Mouse (Mus musculus) embryo, embryonic 11.5 days (tissue): Measurements from ENCODE around the gene Dlg2.

Source experiments
- DNase-seq: peaks from one replicate; pipeline ENCODE4 v3.0.0-alpha.2; 2012; ENCODE audit warnings: low read depth, low spot score

The Dlg2 gene

DNA sequence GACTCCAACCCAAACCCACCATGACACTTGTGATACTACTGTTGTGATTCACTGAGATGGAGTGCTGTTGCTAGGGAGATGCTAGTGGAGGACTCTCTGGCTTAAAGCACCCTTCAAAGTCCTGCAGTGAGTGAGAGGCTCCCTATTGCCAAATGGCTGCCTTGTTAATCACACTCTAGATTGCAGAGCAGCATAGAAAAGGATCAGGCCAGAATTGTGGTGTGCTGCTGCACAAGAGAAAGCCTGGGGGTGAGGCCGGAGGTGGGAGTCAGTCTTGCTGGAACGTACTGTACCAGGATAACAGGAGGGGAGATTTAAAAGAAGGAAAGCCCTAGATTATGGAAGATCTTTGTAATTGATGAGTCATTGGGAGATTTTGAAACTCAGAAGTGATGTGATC lies 1094.5 kb downstream of the Dlg2 start:
- DNase-seq, result no peak

DNA sequence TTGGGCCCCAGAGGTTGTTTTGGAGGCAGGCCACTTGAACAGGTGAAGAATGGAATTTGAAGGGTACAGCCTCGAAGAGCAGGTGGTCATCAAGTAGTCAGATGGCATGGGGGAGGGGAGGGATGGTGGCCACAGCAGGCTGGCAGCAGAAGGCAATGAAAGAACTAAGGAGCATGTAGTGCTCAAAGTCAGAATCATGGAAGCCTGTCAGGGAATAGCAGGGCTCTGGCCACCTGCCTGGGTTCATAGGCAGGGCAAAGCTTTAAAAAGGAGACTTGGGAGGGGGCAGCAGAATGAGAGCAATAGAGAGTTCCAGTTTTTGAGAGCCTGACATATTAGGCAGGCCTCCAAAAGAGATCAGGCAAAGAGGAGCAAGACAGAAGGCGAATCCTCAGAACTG lies 1096.2 kb downstream of the Dlg2 start:
- no peak for DNase-seq

DNA sequence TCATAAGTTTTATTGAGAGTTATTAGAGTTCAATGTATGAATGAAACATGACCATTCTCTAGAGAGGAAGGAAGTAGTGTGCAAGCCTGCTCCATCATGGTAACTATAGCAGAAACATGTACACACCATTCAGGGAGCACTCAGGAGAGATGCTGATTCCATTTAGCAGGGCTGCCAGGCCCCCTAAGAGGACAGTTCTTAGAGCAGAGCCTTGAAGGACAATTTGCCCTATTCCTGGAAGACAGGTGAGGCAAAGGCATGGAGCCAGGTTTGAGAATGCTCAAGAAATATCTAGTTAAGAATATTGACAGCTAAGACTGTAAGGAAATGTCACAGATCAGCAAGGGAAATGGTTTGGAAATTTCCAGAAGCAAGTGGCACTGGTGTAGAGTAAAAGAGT lies 1096.8 kb downstream of the Dlg2 start:
- DNase-seq, result no peak

DNA sequence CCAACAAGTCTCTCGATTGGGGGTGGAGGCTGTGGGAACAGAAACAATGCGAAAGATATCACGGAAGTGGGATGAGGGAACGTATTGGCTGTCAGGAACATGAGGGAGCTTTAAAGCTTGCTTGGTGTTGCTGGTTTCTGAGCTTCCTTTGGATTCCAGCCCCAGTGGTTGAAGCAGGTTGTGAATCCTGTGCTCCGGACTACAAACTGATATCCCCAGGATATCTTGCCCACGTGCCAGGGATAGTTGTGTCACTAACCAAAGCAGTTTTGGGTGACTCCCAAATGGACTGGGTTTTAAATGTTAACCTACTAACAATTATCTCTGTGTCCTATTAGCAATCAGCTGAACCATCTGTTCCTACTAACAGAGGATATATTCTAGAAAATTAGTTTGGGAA lies 1099.7 kb downstream of the Dlg2 start:
- DNase-seq, result no peak

DNA sequence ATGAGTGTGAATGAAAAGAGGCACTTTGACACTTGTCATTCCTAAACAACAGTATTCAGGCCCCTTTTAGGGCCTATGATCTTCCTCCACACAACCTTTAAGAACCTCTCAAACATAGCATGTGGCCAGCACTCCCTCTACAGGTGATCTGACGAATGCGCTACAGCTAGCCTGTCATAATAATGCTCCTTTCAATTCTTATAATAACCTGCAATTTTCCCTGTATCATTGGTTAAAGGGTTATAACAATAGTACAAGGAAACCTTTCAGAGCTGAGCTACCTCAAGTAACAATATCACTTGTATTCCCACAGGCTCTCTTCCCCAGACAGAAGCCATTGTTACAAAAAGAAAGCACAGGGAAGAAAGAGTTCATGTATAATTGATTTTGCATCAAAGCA lies 1105.7 kb downstream of the Dlg2 start:
- DNase-seq, result no peak

DNA sequence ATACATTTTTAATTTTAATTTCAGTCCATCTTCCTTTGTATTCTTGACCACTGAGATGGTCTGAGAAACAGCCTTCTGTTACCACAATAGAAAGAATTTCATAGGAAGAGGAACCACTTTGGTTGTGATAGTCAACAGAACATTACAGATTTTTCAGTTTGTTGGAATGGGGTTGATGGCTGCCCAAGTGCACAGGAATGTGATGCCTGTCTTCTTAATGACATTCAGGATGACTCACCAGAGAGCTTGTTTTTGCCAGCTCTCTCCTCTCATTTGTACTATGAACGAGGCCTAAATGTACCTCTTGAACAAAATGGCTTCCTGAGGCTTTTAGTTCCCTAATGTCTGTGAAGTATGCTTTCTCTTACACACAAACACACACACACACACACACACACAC lies 1107.1 kb downstream of the Dlg2 start:
- no peak for DNase-seq

DNA sequence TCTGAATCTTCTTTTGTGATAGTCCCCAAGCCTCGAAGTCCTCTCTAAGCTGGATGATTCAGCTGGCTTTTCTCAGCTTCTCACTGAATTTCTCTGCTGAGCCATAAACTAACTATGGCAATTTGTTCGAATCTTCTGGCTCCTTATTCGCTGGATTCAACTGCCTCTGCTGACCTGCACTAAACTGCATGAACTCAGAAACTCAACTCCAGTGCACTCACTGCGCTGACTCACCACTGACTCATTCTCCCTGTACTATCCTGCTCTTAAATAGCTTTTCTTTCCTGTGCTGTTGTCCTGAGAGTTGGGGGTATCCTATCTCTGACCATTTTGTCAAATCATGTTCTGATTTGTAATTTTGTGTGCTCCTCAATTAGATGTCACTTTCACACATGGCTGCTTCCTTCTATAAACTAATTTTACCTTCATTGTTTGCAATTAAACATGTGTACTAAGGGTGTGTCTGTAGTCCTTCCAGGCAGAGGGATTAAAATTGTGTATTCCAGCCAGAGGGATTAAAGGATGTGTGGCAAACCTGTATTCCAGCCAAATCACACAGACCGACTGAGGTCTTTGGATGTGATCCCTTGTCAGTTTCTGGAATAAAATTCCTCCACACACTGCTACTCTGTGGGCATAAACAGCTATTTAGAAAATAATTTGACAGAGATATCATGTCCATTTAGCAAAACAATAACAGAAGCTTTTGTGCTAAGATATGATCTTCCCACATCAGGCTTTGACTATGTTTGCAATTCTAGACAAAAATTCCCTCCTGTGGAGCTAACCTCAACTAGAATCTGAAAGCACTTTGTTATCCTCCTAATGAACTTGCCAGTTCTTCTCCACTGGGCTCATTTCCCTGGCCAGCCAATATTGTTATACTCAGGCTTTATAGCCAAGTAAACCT lies 1115.0 kb downstream of the Dlg2 start:
- no peak for DNase-seq

DNA sequence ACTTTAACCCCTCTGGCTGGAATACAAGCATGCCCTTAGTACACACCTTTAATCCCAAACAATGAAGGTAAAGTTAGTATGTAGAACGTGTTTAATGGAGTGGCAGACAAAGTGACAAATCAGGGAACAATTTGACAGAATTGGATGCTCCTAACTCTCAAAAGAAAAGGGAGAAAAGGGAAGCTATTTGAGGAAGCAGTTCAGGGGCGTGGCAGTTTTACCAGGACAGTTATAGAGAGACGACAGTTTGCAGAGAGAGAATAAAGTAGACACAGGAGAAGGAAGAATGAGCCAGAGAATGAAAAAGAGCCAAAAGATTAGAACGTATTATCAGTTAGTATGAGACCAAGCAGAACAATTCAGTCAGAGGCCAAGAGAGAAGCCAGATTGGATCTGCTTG lies 1122.1 kb downstream of the Dlg2 start:
- no peak for DNase-seq

DNA sequence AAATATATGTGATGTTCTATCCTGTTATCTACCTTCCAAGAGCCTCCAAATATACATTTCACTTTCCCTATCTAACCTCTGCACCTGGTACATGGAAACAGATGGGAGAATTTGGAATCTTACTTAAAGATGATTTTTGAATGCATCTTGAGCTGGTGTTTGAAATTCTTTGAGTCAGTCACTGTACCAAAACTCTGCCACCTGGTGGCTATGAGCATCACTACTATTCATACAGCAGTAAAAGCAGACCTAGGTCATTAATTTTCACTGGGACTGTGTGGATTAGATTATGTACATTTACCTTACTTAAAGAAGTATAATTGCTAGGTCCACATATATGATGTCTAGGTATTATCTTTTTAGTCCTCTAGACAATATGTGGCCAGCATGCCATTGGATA lies 1124.8 kb downstream of the Dlg2 start:
- no peak for DNase-seq

DNA sequence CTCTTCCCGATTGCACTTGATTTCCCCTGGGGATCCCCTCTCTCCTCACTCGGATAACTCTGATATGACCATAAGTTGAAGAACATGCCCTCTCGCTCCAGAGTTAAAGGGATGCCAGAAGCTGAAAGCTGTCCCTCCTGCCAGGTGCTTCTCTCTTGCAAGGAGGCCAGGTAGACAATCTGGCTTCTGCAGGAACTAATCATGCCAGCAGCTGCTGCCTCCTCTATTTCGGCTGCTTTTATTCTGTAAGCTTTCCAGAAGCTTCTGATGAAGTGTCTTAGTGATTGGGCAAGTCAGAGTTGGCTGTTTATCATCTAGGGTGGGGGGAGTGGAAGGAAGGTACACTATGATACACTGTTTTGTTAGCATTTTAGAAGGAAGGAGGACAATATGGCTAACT lies 1127.1 kb downstream of the Dlg2 start:
- DNase-seq, result no peak

DNA sequence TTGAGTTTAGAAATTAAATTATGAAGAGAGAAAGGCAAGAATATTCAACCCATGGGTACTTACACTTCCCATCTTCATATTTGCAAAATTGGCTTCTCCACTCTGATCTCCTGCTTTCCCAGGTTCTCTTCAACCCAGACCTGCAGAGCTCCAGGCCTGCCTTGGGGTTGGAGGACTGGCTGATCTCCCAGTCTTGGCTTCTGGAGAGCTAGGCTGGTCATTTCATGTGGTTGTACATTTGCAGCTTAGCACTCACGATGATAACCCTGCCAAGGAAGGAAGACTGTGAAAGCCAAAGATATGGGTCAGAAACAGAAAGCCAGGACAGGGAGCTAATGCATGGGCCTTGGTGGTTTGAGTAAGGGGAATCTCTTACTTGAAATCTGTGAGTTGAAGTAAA lies 1176.6 kb downstream of the Dlg2 start:
- DNase-seq, result no peak

DNA sequence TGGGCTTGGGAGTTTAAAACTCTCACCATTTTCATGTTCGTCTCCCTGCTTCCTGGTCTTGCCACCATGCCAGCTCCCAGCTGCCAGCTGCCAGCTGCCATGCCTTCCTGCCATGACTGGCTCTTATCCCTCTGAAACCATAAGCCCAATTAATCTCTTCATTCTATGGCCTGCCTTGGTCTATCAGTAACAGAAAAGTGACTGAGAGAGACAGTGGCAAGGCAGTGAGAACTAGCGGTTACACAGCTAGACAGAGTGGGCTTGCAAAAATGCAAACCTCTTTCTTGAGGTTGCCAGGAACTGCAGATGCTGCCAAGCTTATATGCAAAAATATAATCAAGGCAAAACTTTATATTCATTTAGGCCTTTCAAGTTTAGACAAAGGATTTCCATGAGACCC lies 1183.0 kb downstream of the Dlg2 start:
- no peak for DNase-seq

DNA sequence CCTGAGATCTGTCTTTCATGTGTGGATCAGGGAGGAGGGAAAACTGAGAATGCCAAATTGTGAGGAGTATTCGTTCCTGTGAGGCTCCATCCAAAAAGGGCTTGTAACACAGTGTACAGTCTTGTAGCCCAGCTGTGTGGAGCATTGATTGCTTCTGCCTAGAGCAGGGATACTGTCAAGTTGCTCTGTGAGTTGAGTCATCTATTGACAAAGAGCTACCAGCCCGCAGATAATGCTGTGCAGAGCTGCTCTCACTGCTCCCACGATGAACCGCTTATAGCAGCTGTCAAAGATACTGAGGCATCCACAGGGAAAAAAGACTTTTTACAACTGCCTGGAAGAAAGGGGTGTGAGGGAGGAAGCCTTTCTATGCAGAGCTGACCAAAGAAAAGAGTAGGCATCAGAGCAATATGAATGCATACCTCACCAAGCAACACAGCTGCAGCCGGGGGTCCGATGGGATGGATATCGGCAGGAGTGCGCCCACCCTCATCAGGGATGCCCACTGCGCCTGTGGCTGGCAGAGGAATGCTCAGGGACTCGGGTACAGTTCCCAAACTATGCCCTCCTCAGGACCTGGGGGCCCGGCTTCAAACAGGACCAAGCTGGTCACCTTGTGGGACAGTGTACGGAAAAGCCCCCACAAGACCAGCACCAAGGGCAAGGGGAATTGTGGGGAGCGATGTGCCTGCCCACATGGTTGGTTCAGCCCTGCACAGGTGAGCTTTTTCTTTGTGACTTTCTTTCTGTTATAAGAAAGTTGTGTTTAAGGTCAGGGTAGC lies 1196.0 kb downstream of the Dlg2 start:
- no peak for DNase-seq

DNA sequence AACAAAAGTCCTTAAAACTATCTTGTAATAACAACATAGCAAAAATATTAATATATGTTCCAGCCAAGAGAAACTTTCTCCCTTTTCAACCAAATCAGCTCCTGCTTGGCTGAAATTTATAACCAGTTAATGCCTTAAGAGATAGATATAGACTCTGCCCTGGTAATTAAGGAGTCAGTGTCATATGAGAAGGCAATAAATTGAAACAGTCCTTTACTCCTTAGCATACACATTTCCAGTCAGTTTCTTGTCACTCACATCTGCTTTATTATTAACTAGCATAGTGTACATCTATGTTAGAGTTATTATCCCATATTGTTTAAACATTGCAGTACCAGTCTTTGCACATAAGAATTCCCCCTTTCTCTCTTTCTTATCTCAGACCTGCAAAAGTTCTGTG lies 1197.9 kb downstream of the Dlg2 start:
- DNase-seq, result no peak

DNA sequence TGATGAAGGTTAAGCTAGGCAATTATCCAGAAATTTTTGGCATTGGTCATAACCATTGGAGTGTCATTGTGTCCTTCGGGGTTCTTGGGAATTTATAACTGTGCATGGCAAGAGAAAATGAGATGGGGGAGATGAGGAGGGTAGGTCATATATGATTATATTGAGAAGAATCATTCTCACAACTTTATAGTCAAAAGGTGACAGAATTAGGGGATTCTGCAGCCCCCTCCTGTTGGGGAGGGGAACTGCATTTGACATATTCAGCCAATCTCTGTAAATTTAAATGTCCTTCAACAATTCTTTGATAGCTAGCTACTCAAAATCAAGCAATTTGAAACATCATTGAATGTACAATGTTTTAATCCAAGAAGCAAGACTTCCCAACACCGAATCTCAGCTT lies 1201.5 kb downstream of the Dlg2 start:
- DNase-seq, result no peak

DNA sequence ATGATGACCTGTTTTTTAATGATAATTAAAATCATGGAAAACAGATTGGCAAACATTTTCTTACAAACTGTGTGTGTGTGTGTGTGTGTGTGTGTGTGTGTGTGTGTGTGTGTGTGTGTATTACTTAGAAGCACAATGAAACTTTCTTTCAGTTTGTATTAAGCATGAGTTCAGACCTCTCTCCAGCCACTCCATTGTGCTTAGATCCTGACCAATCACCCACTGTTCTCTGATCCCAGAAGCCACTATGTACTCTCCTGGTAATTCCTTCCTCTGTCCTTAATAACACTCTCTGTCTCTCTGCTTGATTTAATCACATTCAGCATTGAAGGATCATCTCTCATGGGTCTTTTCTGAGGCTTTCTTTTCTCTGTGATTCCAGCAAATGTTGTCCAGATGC lies 1211.5 kb downstream of the Dlg2 start:
- DNase-seq, result no peak

DNA sequence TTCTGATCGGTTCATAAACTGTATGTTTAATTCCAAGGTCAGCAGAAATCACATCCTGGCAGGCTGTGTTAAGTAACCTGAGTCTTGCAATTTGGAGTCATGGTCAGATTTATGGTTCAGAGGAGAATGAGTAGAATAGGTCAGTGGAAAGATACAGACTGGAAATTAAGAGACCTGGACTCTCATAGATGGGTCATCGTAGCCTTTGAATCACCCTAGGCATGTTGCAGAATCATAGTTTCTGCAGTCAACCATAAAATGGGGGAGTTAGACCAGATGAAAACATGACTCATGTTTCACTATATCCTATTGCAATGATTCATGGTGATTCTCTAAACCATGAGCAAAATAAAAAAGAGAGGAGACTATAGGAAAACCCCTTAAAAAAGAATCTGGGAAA lies 1213.4 kb downstream of the Dlg2 start:
- DNase-seq, result no peak

DNA sequence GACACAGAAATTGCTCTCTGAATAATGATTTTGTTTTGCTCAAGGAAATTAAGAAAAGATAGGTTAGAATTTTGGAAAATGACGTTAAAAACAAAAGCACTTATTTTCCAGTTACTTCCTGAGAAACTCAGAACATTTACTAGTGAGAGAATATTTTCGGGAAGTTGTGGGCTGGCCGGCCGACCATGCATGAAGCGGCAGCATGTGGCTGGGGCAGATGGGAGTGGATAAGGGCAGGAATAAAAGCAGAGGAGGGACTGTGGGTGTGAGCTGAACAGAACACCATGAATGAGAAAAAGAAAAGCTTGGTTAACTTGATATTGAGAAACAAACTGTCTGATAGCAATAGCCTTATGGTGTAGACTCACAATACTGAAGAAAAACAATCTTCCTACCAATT lies 1233.4 kb downstream of the Dlg2 start:
- no peak for DNase-seq

DNA sequence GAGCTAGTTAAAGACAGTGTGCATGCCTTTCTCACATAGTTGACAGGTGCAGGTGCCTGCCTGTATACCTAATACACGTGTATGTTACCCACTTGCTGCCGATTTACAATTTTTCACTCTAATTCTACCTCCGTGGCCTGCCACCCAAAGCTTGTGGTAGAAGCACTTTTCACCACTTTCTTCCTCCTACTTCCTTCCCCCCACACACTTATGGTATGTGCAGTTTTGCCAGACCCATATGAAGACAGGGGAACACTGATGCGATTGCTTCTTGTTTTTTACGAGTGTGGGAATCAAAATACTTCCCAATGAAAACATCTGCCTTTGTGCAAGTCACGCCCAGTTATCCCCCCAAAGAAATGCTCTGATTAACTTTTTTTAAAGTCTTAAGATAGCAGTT lies 1234.7 kb downstream of the Dlg2 start:
- no peak for DNase-seq

DNA sequence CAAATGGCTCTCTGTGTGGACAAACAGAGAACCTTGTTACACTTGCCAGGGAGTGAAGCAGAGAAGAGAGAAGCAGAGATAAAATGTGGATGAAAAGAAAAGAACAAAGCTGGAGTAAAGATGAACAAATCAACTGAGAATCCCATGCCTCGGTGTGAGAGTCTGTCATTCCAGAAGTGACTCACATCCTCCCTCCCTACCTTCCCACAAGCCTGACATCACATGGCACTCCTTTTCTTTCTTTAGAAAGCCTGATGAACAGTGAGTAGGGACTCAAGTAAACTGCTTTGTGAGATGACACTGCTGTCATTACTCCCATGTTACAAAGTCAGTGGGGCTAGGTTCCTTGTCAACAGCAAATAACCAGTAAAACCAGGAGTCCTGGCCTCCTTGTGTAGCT lies 1239.3 kb downstream of the Dlg2 start:
- DNase-seq, result no peak

DNA sequence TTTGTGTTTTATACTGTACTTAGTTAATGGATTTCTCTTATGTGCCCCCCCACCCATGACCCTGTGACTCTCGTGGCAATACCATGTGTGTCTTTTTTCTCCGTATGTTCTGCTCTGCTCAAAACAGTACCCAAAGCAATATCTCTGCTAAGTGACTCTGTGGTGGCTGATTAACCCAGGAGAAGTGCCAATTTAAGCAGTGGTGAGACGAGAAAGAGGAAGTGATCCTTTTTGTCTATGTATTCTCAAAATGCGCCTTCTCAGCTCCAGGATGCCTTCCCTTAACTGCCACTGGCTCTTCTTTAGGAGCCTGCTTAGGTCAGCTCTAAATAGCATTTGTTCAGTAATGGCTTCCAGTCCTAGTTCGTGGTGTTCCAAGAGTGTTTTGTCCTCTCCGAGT lies 1240.2 kb downstream of the Dlg2 start:
- DNase-seq, result no peak

DNA sequence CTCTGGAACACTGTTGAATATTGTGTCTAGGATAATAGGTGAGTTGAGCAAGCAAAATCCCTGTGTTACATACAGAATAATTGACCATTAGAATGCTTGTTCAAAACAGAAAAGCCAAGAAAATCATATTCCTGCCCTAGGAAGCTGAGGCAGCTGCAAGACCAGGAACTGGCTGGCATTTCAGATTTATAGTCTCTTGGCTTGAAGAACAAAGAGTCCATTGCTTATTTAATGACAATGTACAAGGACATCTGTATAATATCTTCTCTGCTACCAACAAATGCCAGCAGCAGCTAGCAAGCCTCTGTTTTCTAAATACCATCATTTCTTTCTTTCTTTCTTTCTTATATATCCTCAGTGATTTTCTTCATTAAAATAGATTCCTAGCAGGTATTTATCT lies 1243.8 kb downstream of the Dlg2 start:
- no peak for DNase-seq

DNA sequence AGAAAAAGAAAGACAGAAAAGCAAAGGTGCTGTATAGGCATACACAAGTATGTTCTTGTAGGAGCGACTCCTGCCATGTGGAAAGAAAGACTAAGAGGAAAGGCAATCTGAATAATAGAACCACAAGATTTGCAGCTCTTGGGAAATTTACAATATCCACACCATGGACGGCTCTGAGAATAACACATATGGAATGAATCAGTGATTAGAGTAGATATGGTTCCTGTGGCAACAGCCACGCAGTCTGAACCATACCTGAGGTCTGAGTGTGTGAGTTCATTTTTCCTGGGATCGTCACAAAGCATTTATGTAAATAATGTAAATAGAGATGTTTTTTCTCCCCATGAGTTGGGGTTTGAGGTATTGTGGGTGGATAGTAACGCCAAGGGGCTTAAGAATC lies 1247.9 kb downstream of the Dlg2 start:
- no peak for DNase-seq
